Mouse (Mus musculus): ENCODE data around the gene Gm13304.
"Not testable (repeated sequence)": the region's sequence is repeated elsewhere in the genome, so short reads cannot be mapped to it uniquely, and the experiment has no call there.

Gene Gm13304

DNA sequence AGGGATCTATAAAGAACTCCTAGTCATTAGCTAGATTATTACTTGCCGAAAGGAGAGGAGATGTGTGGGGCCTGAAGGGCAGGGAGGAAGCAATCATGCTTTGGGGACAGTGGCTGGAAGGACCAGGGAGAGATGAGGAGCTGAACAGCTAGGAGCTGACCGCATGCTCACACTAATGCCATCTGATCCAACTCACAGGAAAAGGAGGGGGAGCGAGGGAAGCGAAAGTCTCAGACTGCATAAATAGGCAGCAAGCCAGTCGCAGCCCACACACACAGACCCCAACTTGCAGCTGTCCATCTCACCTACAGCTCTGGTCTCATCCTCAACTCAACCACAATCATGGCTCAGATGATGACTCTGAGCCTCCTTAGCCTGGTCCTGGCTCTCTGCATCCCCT lies at the start of gene Gm13304:
Gm13304 (plus strand) TSS at position 301 of the 400 bp plus-strand sequence.
- not testable (repeated sequence) for DNase-seq (ENCODE audit: low read depth, low spot score)

DNA sequence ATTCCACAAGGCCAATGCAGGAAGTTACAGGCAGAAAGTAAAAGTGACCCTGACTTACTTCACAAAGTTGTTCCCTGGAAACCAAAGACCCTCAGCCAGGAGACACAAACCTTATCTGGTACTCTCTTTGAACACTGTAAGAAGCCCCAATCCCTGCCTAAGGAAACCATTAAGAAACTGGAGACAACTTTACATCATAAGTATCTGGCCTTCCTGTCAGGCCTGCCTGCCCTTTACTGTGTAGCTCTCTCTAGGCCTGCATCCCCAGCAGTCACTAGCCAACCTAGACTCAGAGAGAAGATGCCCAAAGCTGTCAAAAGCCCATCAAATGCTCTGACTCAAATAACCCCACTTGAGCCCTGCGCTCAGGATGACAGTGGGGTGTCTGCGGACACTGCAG lies 23.7 kb upstream of the Gm13304 start, which contains the start of gene Gm3893:
Gm3893 (plus strand) TSS at position 301 of the 400 bp plus-strand sequence.
- not testable (repeated sequence) for DNase-seq (ENCODE audit: low read depth, low spot score)

DNA sequence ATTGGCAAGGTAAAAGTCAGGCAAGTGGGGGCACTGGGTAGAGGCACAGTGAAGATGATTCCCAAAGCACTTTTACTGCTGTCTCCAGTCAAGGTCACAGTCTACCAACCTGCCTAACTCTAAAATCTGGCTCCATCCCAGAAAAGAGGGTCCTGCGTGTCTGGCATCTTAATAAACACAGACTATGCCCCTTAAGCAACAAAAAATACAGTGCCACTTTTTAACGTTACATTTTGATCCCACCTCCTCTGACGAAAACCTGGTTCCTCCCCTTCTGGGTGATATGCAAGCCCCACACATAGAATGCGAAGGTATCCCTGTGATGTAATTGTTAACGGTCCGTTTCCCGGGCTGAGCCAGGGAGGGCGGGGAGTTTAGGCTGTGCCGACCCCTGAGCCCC lies 38.5 kb downstream of the Gm13304 start, which contains the start of gene Gm13306:
Gm13306 (plus strand) TSS at position 301 of the 400 bp plus-strand sequence.
- not testable (repeated sequence) for DNase-seq (ENCODE audit: low read depth, low spot score)
